9 mouse cellular contexts compared by ENCODE assay signal in genomic region chr13:73033055-73033454, GRCm38 (mm10).
DNase-seq lines count a peak whose midpoint lies in the region; ATAC-seq and TF ChIP-seq lines count a peak whose summit lies in the region.
"Had no signal": no experiment of that assay in that cellular context is flagged by ENCODE, and none has a peak within 500 bp of the region (broad histone marks: within the 10 kb centered on the region; RNA-seq: fewer than 3 reads in every experiment).

No protein-coding gene starts in this region.

- peak; percentile 79 for TF ChIP-seq CTCF in C2C12 (IDR thresholded peaks at IDR 0.05; ENCODE audit: control insufficient read depth, insufficient read depth, insufficient read length)

- H3K9me3 ChIP-seq in embryonic facial prominence, embryonic 10.5 days: no peaks in the 10 kb centered on the region
- H3K9me3 ChIP-seq in lung, embryonic 15.5 days: no peaks in the 10 kb centered on the region
- H3K9me3 ChIP-seq: liver, embryonic 15.5 days had no signal

- intact Hi-C loops in gastrocnemius, postnatal 36 days (cut with DNase I): loop anchor here (10.0 kb wide), 1 partner anchor 1928 kb away; no protein-coding TSS in a partner anchor

- H3K27ac ChIP-seq in embryonic facial prominence, embryonic 10.5 days (replicated peaks): no peak overlapping the region
- H3K27ac ChIP-seq in lung, embryonic 15.5 days: no peak overlapping the region
- H3K27ac ChIP-seq: liver, embryonic 15.5 days had no signal

- ATAC-seq in lung, embryonic 15.5 days (ENCODE audit: borderline replicate concordance, extremely low read depth, low FRiP score, low TSS enrichment): peak; percentile 39; the same call in 1 of the 2 replicates

- H3K27me3 ChIP-seq in C2C12 (ENCODE audit: control insufficient read depth, insufficient read depth, insufficient read length): no peaks in the 10 kb centered on the region
- H3K27me3 ChIP-seq in embryonic facial prominence, embryonic 10.5 days (replicated peaks; ENCODE audit: low read depth, poor library complexity, severe bottlenecking): peaks cover 71% of the 10 kb centered on the region
- H3K27me3 ChIP-seq in lung, embryonic 15.5 days: no peaks in the 10 kb centered on the region

- no peak overlapping the region for H3K9ac ChIP-seq in lung, embryonic 15.5 days
- H3K9ac ChIP-seq: liver, embryonic 15.5 days had no signal

- H3K4me3 ChIP-seq in C2C12 (ENCODE audit: insufficient read depth, poor library complexity, severe bottlenecking): no peak overlapping the region
- H3K4me3 ChIP-seq in embryonic facial prominence, embryonic 10.5 days: no peak overlapping the region
- H3K4me3 ChIP-seq in lung, embryonic 15.5 days: no peak overlapping the region
- H3K4me3 ChIP-seq: liver, embryonic 15.5 days had no signal

- H3K4me2 ChIP-seq in lung, embryonic 15.5 days: no peak overlapping the region
- H3K4me2 ChIP-seq: liver, embryonic 15.5 days had no signal

- 29% methylated on average over 3 of the region's 3 CpGs for WGBS in embryonic facial prominence, embryonic 10.5 days
- 31% methylated on average over 3 of the region's 3 CpGs for WGBS in lung, embryonic 15.5 days

- peak; percentile 40 for DNase-seq in gastrocnemius, postnatal 10 days
- no peak for DNase-seq in gastrocnemius, postnatal 36 days
- peak; percentile 8 to 13 for DNase-seq in adrenal gland, postnatal 4 days (ENCODE audit: low spot score in 2 of 2)
- peak; percentile 79 for DNase-seq in embryonic facial prominence, embryonic 10.5 days (ENCODE audit: low spot score)
- peak; percentile 73 to 76 for DNase-seq in kidney, postnatal 4 days
- peak; percentile 69 for DNase-seq in testis, postnatal 10 days (ENCODE audit: low spot score)

- H3K79me3 ChIP-seq in C2C12 (ENCODE audit: low read depth): no peaks in the 10 kb centered on the region

- no peaks in the 10 kb centered on the region for H3K79me2 ChIP-seq in C2C12 (ENCODE audit: control insufficient read depth, insufficient read depth)

- no peak overlapping the region for H3ac ChIP-seq in C2C12 (ENCODE audit: control insufficient read depth, insufficient read length, low read depth)

- peaks cover 20% of the 10 kb centered on the region for H3K4me1 ChIP-seq in embryonic facial prominence, embryonic 10.5 days
- H3K4me1 ChIP-seq in lung, embryonic 15.5 days: no peaks in the 10 kb centered on the region
- H3K4me1 ChIP-seq: liver, embryonic 15.5 days had no signal

- H3K36me3 ChIP-seq in C2C12 (ENCODE audit: control insufficient read depth, insufficient read depth): no peaks in the 10 kb centered on the region
- H3K36me3 ChIP-seq in embryonic facial prominence, embryonic 10.5 days (replicated peaks): no peaks in the 10 kb centered on the region
- H3K36me3 ChIP-seq in lung, embryonic 15.5 days: no peaks in the 10 kb centered on the region
- H3K36me3 ChIP-seq: liver, embryonic 15.5 days had no signal

TF ChIP-seq in C2C12, 6 proteins besides CTCF, POLR2A, EP300 and RAD21:
- TF ChIP-seq USF1 (IDR thresholded peaks at IDR 0.05; ENCODE audit: low read depth): no peak
- no peak for TF ChIP-seq MAX (IDR thresholded peaks at IDR 0.05)
- no peak for TF ChIP-seq MYOG (IDR thresholded peaks at IDR 0.05; ENCODE audit: control insufficient read depth, extremely low read depth, insufficient read length)
- TF ChIP-seq CEBPB (IDR thresholded peaks at IDR 0.05; ENCODE audit: low read depth): no peak
- TF ChIP-seq FOSL1 (IDR thresholded peaks at IDR 0.05; ENCODE audit: insufficient read depth, low read length, poor library complexity, severe bottlenecking): no peak
- no peak for TF ChIP-seq MYOD1 (IDR thresholded peaks at IDR 0.05; ENCODE audit: control insufficient read depth, insufficient read length, low read depth)
TF ChIP-seq in C2C12: peak in this region for 0.

Comparison
In these comparisons a context has a peak if more than half of its experiments do, and no peak if none do; other contexts are left out.
1. DNase-seq: peak in gastrocnemius, postnatal 10 days (single experiment), adrenal gland, postnatal 4 days (2 of 2), embryonic facial prominence, embryonic 10.5 days (single experiment), kidney, postnatal 4 days (2 of 2) and testis, postnatal 10 days (single experiment); none in gastrocnemius, postnatal 36 days (0 of 2).